Mouse (Mus musculus): ENCODE results near the gene Fermt1. TPM values are rescaled to one million over a fixed set of nuclear protein-coding genes. Genes with fewer than 3 reads are reported as not detected.

The Fermt1 gene
- polyA plus RNA-seq (2016; fragmentation: Nextera tagmentation; extraction: Ambion mirVana): 1.8 and 2.0 TPM in 2 replicates

DNA sequence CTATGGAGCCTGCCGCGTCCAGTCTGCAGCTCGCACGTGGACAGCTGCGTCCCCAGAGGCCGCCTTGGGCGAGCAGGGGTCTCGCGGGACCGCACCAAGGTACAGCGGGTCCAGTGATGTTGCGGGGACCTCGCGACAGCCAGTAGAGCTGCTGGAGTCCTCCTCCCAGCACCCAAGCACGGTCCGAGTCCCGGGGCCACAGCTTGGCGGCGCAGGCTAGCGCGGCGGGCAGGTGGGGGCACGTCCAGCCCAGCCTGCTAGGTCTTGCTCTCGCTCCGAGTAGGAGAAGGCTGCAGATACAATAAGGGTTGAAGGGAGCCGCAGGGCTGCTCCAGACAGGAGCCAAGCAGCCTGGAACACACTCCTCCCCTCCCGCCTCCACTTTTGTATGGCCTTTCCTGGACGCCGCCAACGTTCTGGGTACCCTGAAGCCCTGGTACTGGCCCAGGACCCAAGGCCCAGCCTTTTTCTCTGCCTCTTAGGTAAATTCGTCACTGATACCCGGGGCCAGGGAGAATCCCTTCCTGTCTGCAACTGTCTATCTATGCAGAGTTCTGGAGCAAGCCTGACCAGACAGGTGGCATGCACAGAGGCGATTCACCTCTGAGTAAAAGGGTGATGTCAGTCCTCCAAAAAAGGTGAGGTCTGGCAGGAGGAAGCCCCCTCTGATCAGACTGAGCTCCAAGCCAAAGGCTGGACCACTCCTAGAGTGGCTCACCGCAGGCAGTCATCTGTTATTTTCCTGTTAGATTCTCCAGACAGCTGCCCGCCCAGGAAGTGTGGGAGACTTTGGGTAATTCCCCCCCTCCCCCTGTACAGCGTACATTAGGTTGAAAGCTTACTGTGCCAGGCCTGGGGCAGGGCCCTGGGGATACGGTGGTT lies at the start of gene Fermt1:
TSS of gene Fermt1 (minus strand) at position 581 of the 882 bp plus-strand sequence.
- ATAC-seq (ENCODE audit: low FRiP score): peak; percentile 81
- Histone ChIP-seq H3K9me3 (replicated peaks) (no peaks in the 10 kb centered on the region), H3K9ac (peak within 1 kb of the TSS; percentile 24; the same call in 1 of the 2 replicates), H3K4me2 (replicated peaks) (peak within 1 kb of the TSS; percentile 67), H3K4me1 (peaks cover 14% of the 10 kb centered on the region), H3K27ac (no peak within 1 kb of the TSS), H3K27me3 (peaks cover 51% of the 10 kb centered on the region), H3K36me3 (no peaks in the 10 kb centered on the region), H3K4me3 (peak within 1 kb of the TSS; percentile 39)
- WGBS: 4% methylated on average over 37 of the region's 37 CpGs

DNA sequence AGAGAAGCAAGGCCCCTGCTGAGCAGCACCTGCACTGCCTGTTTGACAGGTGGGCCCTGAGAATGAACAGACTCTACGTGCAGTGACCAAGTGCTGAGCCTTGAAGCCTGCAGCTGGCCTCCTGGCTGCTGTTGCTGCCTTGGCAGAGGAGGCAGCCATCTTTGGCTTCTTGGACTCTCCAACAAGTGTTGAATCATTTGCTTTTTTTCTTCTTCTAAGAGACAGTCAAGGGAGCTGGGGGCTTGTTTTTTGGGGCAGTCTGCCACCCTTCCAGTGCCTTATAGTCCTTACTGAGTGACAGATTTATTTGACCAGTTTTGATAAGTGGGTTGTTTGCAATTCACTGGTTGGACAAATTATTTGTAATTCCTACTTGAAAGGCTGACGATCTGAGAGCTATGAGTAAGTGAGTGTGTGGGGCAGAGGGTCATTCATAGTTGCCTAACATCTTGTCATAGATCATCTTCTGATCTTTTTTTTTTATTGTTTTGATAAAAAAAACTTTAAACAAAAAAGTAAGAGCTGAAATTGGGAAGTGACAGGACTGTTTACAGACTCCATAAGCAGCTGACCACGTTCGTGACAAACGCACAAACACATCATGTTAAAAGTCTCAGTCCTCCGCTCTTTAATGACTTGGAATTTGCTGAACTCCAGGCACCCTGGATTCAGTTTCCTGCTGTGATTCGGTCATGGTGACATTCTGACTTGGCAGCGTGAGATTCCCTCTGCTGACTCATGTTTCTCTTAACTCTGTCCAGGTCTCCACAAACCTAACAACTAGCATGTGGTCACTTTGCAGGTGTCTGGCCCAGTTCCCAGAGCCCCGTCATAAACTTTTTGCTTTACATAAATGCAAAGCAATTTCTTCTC lies 47.2 kb upstream of the Fermt1 start:
- WGBS: 68% methylated on average over 9 of the region's 9 CpGs
- H3K27ac ChIP-seq: no peak overlapping the region
- H3K27me3 ChIP-seq: no peaks in the 10 kb centered on the region
- H3K9ac ChIP-seq: no peak overlapping the region
- ATAC-seq (ENCODE audit: low FRiP score): no peak
- no peak overlapping the region for H3K4me2 ChIP-seq (replicated peaks)
- H3K9me3 ChIP-seq (replicated peaks): no peaks in the 10 kb centered on the region
- no peak overlapping the region for H3K4me3 ChIP-seq
- H3K36me3 ChIP-seq: no peaks in the 10 kb centered on the region
- H3K4me1 ChIP-seq: no peaks in the 10 kb centered on the region; the same call in 1 of the 2 replicates

DNA sequence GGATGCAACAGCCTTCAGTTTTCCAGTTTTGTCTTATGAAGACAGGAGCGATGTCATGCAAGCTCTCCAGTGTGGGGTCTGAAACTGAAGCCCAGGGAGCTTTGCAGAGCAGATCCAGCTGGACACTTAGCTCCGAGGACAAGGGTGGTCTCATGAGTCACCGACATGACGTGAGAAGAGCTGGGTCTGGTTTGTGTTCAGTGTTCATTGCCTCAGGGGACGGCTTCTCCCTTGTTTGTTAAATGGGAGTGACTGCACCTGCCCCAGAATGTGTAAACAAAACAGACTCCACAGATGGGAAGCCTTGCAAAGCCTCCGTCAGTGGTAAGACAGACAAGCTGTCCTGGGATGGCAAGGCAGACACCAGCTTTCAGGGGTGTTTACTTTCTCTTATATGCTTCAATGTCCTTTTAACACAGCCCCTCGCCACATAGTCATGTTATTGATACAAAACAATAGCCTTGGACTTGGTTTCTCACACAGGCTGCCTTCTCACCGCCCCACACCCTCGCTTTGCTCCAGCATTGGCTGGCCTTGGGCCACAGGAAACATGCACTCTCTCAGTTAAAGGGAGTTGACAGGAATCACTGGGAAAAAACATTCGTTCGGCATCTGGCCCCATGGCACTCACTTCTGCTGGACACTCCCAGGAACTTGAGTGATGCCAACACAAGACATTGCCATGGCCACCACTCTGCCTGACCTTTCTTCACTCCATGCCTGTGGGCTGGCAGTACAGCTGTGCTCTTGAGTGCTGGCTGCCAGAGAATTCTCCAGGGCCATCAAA lies 44.3 kb upstream of the Fermt1 start:
- Histone ChIP-seq H3K9ac (no peak overlapping the region), H3K27ac (no peak overlapping the region)
- 66% methylated on average over 11 of the region's 11 CpGs for WGBS

DNA sequence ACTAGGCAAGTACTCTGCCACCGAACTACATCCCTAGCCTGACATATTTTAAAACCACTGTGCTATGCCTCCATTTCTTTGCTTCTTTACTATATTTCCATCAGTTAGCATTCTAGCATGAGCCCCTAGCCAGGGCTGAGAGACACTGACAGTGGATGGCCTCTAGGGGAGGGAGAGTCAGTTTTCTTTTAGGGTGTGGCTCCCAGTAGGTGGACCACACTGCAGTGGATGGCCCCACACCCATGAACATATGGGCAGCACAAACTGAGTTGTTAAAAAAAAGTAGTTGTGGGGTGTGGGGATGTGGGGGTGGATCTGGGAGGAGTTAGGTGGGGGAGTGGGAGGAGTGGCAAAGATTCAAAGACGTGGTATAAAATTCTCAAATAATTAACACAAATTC lies 27.6 kb upstream of the Fermt1 start:
- 87% methylated on average over 2 of the region's 2 CpGs for WGBS
- no peak overlapping the region for H3K4me2 ChIP-seq (replicated peaks)
- ATAC-seq (ENCODE audit: low FRiP score): no peak
- no peak overlapping the region for H3K27ac ChIP-seq
- no peak overlapping the region for H3K4me3 ChIP-seq
- H3K36me3 ChIP-seq: no peaks in the 10 kb centered on the region
- no peaks in the 10 kb centered on the region for H3K4me1 ChIP-seq
- no peaks in the 10 kb centered on the region for H3K9me3 ChIP-seq (replicated peaks)
- no peaks in the 10 kb centered on the region for H3K27me3 ChIP-seq
- no peak overlapping the region for H3K9ac ChIP-seq

More for the DNA sequence above, 44.3 kb upstream of the Fermt1 start:
- H3K36me3 ChIP-seq: no peaks in the 10 kb centered on the region
- no peak for ATAC-seq (ENCODE audit: low FRiP score)
- no peak overlapping the region for H3K4me2 ChIP-seq (replicated peaks)
- H3K9me3 ChIP-seq (replicated peaks): no peaks in the 10 kb centered on the region
- H3K4me3 ChIP-seq: no peak overlapping the region
- H3K27me3 ChIP-seq: no peaks in the 10 kb centered on the region
- no peaks in the 10 kb centered on the region; the same call in 1 of the 2 replicates for H3K4me1 ChIP-seq

DNA sequence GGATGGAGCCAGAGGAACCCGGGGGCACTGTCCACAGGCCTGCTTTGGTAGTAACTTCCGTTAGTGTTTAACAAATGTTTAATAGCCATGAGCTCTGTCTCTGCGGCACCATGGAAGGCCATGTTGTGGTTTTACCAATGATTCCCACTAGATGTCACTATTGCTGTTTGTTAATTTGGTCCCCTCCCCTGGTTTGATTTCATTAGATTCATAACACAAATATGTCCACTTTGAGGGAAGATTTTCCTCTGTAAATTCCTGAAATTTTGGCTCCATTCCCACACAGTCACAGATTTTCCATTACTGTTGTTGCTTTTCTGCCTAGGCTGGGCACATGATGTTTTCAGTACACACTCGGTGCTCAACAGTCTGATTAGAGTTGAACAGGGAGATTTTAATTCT lies 25.1 kb upstream of the Fermt1 start:
- no peaks in the 10 kb centered on the region for H3K36me3 ChIP-seq
- H3K4me1 ChIP-seq: no peaks in the 10 kb centered on the region
- H3K27ac ChIP-seq: no peak overlapping the region
- H3K4me2 ChIP-seq (replicated peaks): no peak overlapping the region
- no peaks in the 10 kb centered on the region for H3K27me3 ChIP-seq
- 39% methylated on average over 4 of the region's 4 CpGs for WGBS
- no peak overlapping the region for H3K4me3 ChIP-seq
- no peak overlapping the region for H3K9ac ChIP-seq
- H3K9me3 ChIP-seq (replicated peaks): no peaks in the 10 kb centered on the region
- ATAC-seq (ENCODE audit: low FRiP score): peak; percentile 60; the same call in 1 of the 2 replicates

DNA sequence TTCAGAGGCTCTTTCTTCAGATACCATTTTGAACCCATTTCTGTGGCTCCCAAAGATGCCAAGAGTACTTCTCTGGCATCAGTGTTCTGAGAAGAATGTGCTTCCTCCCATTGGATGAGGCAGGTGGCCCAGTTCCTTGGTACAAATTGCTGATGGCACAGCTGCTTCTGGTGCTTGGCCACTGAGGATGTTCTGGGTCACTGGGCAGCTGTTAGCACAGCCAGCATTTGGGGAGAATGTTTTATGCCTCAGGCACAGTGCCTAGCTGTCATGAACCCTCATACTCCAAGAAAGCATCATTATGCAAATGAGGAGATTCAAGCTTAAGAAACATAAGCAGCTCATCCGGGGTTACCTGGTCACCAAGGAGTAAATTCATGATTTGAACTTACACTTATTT lies 12.1 kb upstream of the Fermt1 start:
- Histone ChIP-seq H3K4me2 (replicated peaks) (no peak overlapping the region), H3K4me1 (no peaks in the 10 kb centered on the region), H3K9me3 (replicated peaks) (no peaks in the 10 kb centered on the region), H3K27me3 (no peaks in the 10 kb centered on the region), H3K27ac (no peak overlapping the region), H3K9ac (no peak overlapping the region), H3K4me3 (no peak overlapping the region), H3K36me3 (no peaks in the 10 kb centered on the region)
- 69% methylated on average over 1 of the region's 1 CpGs for WGBS
- no peak for ATAC-seq (ENCODE audit: low FRiP score)

DNA sequence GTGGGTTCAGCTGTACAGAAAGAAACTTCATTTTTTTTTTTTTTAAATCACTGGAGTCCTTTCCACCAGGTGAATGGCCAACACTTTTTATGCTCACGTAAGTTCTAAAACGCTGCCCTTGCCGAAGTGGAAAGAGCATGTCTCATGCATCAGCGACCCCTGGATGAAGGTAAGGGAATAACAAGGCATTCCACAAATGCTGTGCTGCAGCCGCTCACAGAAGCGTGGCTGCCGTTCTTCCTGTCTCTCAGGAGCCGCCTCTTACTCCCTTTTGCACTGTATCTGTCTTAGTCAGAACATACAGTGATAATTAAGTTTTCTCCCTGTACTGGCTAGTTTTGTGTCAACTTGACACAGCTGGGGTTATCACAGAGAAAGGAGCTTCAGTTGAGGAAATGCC lies 6.5 kb upstream of the Fermt1 start:
- ATAC-seq (ENCODE audit: low FRiP score): no peak
- WGBS: 9% methylated on average over 8 of the region's 8 CpGs
- H3K36me3 ChIP-seq: no peaks in the 10 kb centered on the region
- peaks cover 13% of the 10 kb centered on the region; the same call in 1 of the 2 replicates for H3K27me3 ChIP-seq
- H3K9ac ChIP-seq: no peak overlapping the region
- no peaks in the 10 kb centered on the region for H3K4me1 ChIP-seq
- H3K9me3 ChIP-seq (replicated peaks): no peaks in the 10 kb centered on the region
- no peak overlapping the region for H3K27ac ChIP-seq
- H3K4me2 ChIP-seq (replicated peaks): no peak overlapping the region
- no peak overlapping the region for H3K4me3 ChIP-seq

DNA sequence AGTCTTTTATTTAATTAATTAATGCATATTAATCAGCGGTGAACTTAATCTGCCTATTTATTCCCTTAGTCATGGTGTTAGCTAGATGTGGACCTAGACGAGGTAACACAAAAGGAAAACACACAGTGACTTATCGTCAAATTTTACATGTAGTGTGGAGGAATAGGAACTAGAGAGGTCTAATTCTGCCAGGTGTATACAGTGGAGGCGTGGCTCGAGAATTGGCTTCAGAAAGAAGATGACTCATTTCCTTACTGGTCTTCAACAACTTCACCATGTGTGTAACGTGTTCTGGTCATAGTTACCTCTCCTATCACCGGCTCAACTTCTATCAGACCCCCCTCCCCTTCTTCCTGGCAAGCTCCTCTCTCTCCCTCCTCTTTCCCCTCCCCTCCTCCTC lies 2.5 kb upstream of the Fermt1 start:
- no peak overlapping the region for H3K4me2 ChIP-seq (replicated peaks)
- H3K9ac ChIP-seq: no peak overlapping the region
- H3K27me3 ChIP-seq: peaks cover 51% of the 10 kb centered on the region
- 82% methylated on average over 7 of the region's 7 CpGs for WGBS
- H3K9me3 ChIP-seq (replicated peaks): no peaks in the 10 kb centered on the region
- no peak for ATAC-seq (ENCODE audit: low FRiP score)
- H3K27ac ChIP-seq: no peak overlapping the region
- peaks cover 14% of the 10 kb centered on the region for H3K4me1 ChIP-seq
- H3K4me3 ChIP-seq: no peak overlapping the region
- H3K36me3 ChIP-seq: no peaks in the 10 kb centered on the region

DNA sequence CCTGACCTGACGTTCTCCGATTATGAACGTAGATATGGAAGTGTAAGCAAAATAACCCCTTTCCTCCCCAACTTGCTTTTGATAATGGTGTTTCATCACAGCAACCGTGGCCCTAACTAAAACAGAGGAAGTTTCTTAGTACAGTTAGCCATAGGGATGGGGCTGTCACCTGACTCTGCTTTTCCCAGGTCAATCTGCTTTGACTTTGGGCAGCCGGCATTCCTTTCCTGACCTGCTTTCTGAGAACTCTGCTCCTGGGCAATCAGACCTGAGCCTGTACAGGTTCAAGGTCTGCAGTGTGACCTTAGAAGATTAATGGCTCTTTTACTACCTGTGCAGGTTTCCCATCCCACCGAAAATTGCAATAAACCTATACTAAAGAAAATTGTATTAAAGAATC lies 1.3 kb upstream of the Fermt1 start:
- ATAC-seq (ENCODE audit: low FRiP score): no peak
- H3K9me3 ChIP-seq (replicated peaks): no peaks in the 10 kb centered on the region
- 82% methylated on average over 6 of the region's 6 CpGs for WGBS
- no peak overlapping the region for H3K9ac ChIP-seq
- H3K27me3 ChIP-seq: peaks cover 54% of the 10 kb centered on the region
- H3K4me2 ChIP-seq (replicated peaks): no peak overlapping the region
- H3K27ac ChIP-seq: no peak overlapping the region
- H3K4me3 ChIP-seq: no peak overlapping the region
- peaks cover 14% of the 10 kb centered on the region for H3K4me1 ChIP-seq
- H3K36me3 ChIP-seq: no peaks in the 10 kb centered on the region

DNA sequence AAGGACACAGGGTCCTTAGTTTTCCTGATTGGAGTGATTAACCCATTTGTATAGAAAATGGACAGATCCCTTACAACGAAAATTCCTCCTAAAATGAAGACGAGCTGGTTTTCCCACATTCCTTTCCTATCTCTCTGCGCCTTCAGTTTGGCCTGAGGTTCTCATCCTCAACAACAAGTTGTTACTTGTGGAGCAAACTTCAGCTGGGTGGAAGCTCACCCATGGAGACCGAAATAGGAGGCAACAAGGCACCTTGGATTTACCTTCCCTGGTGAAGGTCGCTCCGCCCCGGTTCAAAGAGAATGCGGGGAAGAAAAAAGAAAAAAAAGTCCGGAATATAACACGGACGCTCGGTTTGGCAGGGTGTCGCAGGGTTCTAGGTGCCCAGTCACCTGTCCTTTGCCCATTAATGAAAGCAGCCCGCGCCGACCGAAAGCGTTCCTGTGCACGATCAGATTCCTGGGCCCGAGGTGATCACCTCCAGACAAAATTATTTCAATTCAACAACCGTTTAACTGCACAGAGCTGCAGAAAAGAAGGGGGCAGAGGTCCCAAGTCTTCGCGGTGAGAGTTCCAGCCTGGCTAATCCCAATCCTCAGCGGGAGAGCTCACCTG lies 888 bp downstream of the Fermt1 start:
- H3K27me3 ChIP-seq: peaks cover 51% of the 10 kb centered on the region
- WGBS: 7% methylated on average over 24 of the region's 24 CpGs
- H3K9ac ChIP-seq: peak overlapping the region; percentile 24; the same call in 1 of the 2 replicates
- no peak; the same call in 1 of the 2 replicates for ATAC-seq (ENCODE audit: low FRiP score)
- H3K27ac ChIP-seq: no peak overlapping the region
- peak overlapping the region; percentile 67 for H3K4me2 ChIP-seq (replicated peaks)
- peak overlapping the region; percentile 39 for H3K4me3 ChIP-seq
- peaks cover 14% of the 10 kb centered on the region for H3K4me1 ChIP-seq
- H3K9me3 ChIP-seq (replicated peaks): no peaks in the 10 kb centered on the region
- H3K36me3 ChIP-seq: no peaks in the 10 kb centered on the region

DNA sequence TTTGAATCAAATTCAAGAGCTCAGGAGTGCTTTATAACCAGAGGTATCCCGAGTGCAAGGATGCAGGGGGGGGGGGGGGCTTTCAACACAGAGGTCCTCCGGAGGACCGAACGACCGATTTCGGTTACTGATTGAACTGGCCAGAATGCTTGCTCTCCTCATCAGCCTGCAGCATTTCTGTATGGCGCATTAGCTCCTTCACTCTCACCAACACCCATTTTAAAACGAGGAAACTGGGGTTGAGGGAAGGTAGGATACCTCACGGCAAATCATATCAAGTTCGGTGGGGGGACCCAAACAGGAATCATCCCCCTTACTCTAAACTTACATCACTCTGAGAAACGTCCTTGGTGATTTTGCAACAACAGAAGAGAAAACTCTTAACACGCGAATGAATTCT lies 1.7 kb downstream of the Fermt1 start:
- Histone ChIP-seq H3K4me3 (no peak overlapping the region), H3K4me2 (replicated peaks) (no peak overlapping the region), H3K9me3 (replicated peaks) (no peaks in the 10 kb centered on the region), H3K27ac (no peak overlapping the region), H3K9ac (no peak overlapping the region), H3K27me3 (peaks cover 51% of the 10 kb centered on the region), H3K36me3 (no peaks in the 10 kb centered on the region), H3K4me1 (peaks cover 14% of the 10 kb centered on the region)
- no peak for ATAC-seq (ENCODE audit: low FRiP score)
- WGBS: 43% methylated on average over 13 of the region's 13 CpGs
